8 mouse cellular contexts compared by ENCODE assay signal in the genomic region with DNA sequence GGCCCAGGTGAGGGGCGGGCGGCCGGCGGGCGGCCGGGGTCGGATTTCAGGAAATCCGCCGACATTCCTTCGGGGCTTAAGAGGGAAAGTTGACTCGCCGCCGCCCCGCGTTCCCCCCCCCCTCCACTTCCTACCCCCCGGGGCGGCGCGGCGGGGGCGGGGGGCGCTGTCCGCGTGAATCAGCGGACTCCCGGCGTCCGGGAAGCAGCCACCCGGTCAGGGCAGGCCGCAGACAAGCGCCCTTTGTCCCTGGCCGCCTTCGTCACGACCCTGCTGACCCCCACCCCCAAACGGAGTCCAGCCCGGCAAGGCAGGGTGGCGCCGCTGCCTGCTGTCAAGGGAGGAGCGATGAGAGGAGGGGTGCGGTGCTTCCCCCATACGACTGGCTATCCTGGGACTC. TPM values are rescaled to one million over a fixed set of nuclear protein-coding genes. Genes with fewer than 3 reads are reported as not detected.
DNase-seq lines count a peak whose midpoint lies in the region; ATAC-seq and TF ChIP-seq lines count a peak whose summit lies in the region.

No protein-coding gene starts in this region.

- no peak for TF ChIP-seq POLR2A in thymus, adult 2 months (IDR thresholded peaks at IDR 0.05; ENCODE audit: control insufficient read depth, extremely low read depth, insufficient read depth, low read length, poor library complexity)

- 5% methylated on average over 24 of the region's 41 CpGs for whole genome bisulfite sequencing in thymus, adult 2 months
- under 1% methylated on average over 20 of the region's 41 CpGs for WGBS in limb, embryonic 15.5 days
- 5% methylated on average over 29 of the region's 41 CpGs for WGBS in stomach, postnatal 0 days

- H3K4me1 ChIP-seq in thymus, adult 2 months (replicated peaks; ENCODE audit: control insufficient read depth, insufficient read depth, low read length): peaks cover 31% of the 10 kb centered on the region
- peaks cover 74% of the 10 kb centered on the region for H3K4me1 ChIP-seq in limb, embryonic 15.5 days
- H3K4me1 ChIP-seq in stomach, postnatal 0 days (replicated peaks; ENCODE audit: control insufficient read depth, insufficient read depth): 0 out of 2 replicates have a peak, but pooled peaks cover 4% of the 10 kb centered on the region

- TF ChIP-seq CTCF in thymus, adult 2 months (IDR thresholded peaks at IDR 0.05; ENCODE audit: borderline replicate concordance, control insufficient read depth, extremely low read depth, insufficient read depth, low read length, poor library complexity): no peak
- no peak for TF ChIP-seq CTCF in stomach, postnatal 0 days (IDR thresholded peaks at IDR 0.05; ENCODE audit: low read depth)

- TF ChIP-seq EP300 in stomach, postnatal 0 days (optimal IDR thresholded peaks at IDR 0.05): no peak

- H3K27me3 ChIP-seq in thymus, adult 2 months (ENCODE audit: control insufficient read depth, insufficient read depth, low read length): peaks cover 52% of the 10 kb centered on the region
- peaks cover 96% of the 10 kb centered on the region for H3K27me3 ChIP-seq in limb, embryonic 15.5 days
- H3K27me3 ChIP-seq in stomach, postnatal 0 days (ENCODE audit: control insufficient read depth, insufficient read depth, low read length): peaks cover 46% of the 10 kb centered on the region

- H3K9ac ChIP-seq in limb, embryonic 15.5 days: 0 out of 2 replicates have a peak overlapping the region, but pooled peaks have one; percentile 17
- H3K9ac ChIP-seq in stomach, postnatal 0 days (ENCODE audit: low read length): no peak overlapping the region

- H3K4me2 ChIP-seq in limb, embryonic 15.5 days: peak overlapping the region; percentile 64
- peak overlapping the region; percentile 55 for H3K4me2 ChIP-seq in stomach, postnatal 0 days (replicated peaks; ENCODE audit: low read depth)

- H3K36me3 ChIP-seq in thymus, adult 2 months (ENCODE audit: control insufficient read depth, insufficient read depth, low read length): no peaks in the 10 kb centered on the region
- H3K36me3 ChIP-seq in limb, embryonic 15.5 days: no peaks in the 10 kb centered on the region
- H3K36me3 ChIP-seq in stomach, postnatal 0 days (ENCODE audit: control insufficient read depth, insufficient read depth, low read length): no peaks in the 10 kb centered on the region

- DNase-seq in adrenal gland, postnatal 25 days: peak; percentile 22
- no peak for DNase-seq in adrenal gland, postnatal 10 days
- no peak for DNase-seq in thymus, adult 2 months
- DNase-seq in thymus, postnatal 36 days: no peak
- DNase-seq in stomach, postnatal 0 days (ENCODE audit: low spot score): peak; percentile 28
- no peak for DNase-seq in adrenal gland, postnatal 4 days (ENCODE audit: low spot score in 2 of 2)
- no peak for DNase-seq in left cerebral cortex, adult 18-20 months (ENCODE audit: low spot score in 2 of 2)

- ATAC-seq in limb, embryonic 15.5 days (ENCODE audit: insufficient number of reproducible peaks, low FRiP score, low TSS enrichment, low read depth): no peak
- ATAC-seq in stomach, postnatal 0 days (ENCODE audit: low FRiP score, low TSS enrichment): no peak

- H3K4me3 ChIP-seq in thymus, adult 2 months (ENCODE audit: control insufficient read depth, insufficient read depth, low read length): peak overlapping the region; percentile 24
- peak overlapping the region; percentile 34 for H3K4me3 ChIP-seq in limb, embryonic 15.5 days
- peak overlapping the region; percentile 30 for H3K4me3 ChIP-seq in stomach, postnatal 0 days (ENCODE audit: low read depth, low read length)

- no peak overlapping the region for H3K27ac ChIP-seq in thymus, adult 2 months (ENCODE audit: control insufficient read depth, insufficient read depth, low read length)
- H3K27ac ChIP-seq in limb, embryonic 15.5 days: no peak overlapping the region
- no peak overlapping the region for H3K27ac ChIP-seq in stomach, postnatal 0 days (replicated peaks)

- no peaks in the 10 kb centered on the region for H3K9me3 ChIP-seq in limb, embryonic 15.5 days
- no peaks in the 10 kb centered on the region for H3K9me3 ChIP-seq in stomach, postnatal 0 days (ENCODE audit: control insufficient read depth, low read length)

RNA-seq across cellular contexts. Expression of a gene that starts 2.4 kb away (rescaled TPM):
- total RNA-seq in adrenal gland, postnatal 25 days (2021): 10.1 and 10.2 TPM in 2 replicates
- 1 to 10 TPM; 2.9 to 4.5 TPM for total RNA-seq in adrenal gland, postnatal 10 days (2021)
- 0.39 and 0.73 TPM in 2 replicates for polyA plus RNA-seq in thymus, adult 2 months (2012; rRNA removed)
- polyA plus RNA-seq in limb, embryonic 15.5 days (2015; fragmentation: Nextera tagmentation; extraction: Ambion mirVana): 6.9 and 9.6 TPM in 2 replicates
- 2.4 and 2.8 TPM in 2 replicates for polyA plus RNA-seq in stomach, postnatal 0 days (2015; fragmentation: Nextera tagmentation; extraction: Ambion mirVana)
- total RNA-seq in adrenal gland, postnatal 4 days (2021): 1 to 10 TPM; 3.6 to 5.0 TPM
- total RNA-seq in left cerebral cortex, adult 18-20 months (2021): 100 to 1,000 TPM; 295 to 296 TPM

RNA-seq across cellular contexts. Expression of a gene that starts 3.4 kb away (rescaled TPM):
- total RNA-seq in adrenal gland, postnatal 25 days (2021): 0.18 TPM in 1 of 2 replicates, not detected in the other
- under 1 TPM; 0.21 to 0.42 TPM for total RNA-seq in adrenal gland, postnatal 10 days (2021)
- polyA plus RNA-seq in thymus, adult 2 months (2012; rRNA removed): 0.59 and 0.70 TPM in 2 replicates
- 91.2 and 97.7 TPM in 2 replicates for polyA plus RNA-seq in limb, embryonic 15.5 days (2015; fragmentation: Nextera tagmentation; extraction: Ambion mirVana)
- polyA plus RNA-seq in stomach, postnatal 0 days (2015; fragmentation: Nextera tagmentation; extraction: Ambion mirVana): 5.8 and 6.5 TPM in 2 replicates
- under 1 TPM in 1 of 2 experiments, not detected in 1; 0.45 TPM for total RNA-seq in adrenal gland, postnatal 4 days (2021)
- total RNA-seq in left cerebral cortex, adult 18-20 months (2021): 1 to 10 TPM; 1.5 to 2.8 TPM

RNA-seq across cellular contexts. Expression of a gene that starts 12.8 kb away (rescaled TPM):
- total RNA-seq in adrenal gland, postnatal 25 days (2021): 22.3 and 24.9 TPM in 2 replicates
- 10 to 100 TPM; 14.0 to 15.1 TPM for total RNA-seq in adrenal gland, postnatal 10 days (2021)
- 43.1 and 44.6 TPM in 2 replicates for polyA plus RNA-seq in thymus, adult 2 months (2012; rRNA removed)
- 27.9 and 28.2 TPM in 2 replicates for polyA plus RNA-seq in limb, embryonic 15.5 days (2015; fragmentation: Nextera tagmentation; extraction: Ambion mirVana)
- 10.4 and 12.4 TPM in 2 replicates for polyA plus RNA-seq in stomach, postnatal 0 days (2015; fragmentation: Nextera tagmentation; extraction: Ambion mirVana)
- 10 to 100 TPM; 18.7 to 20.4 TPM for total RNA-seq in adrenal gland, postnatal 4 days (2021)
- total RNA-seq in left cerebral cortex, adult 18-20 months (2021): 10 to 100 TPM; 43.7 to 44.4 TPM

RNA-seq across cellular contexts. Expression of a gene that starts 17.0 kb away (rescaled TPM):
- total RNA-seq in adrenal gland, postnatal 25 days (2021): 141 and 158 TPM in 2 replicates
- total RNA-seq in adrenal gland, postnatal 10 days (2021): 100 to 1,000 TPM; 121 to 130 TPM
- polyA plus RNA-seq in thymus, adult 2 months (2012; rRNA removed): 196 and 227 TPM in 2 replicates
- 136 and 149 TPM in 2 replicates for polyA plus RNA-seq in limb, embryonic 15.5 days (2015; fragmentation: Nextera tagmentation; extraction: Ambion mirVana)
- polyA plus RNA-seq in stomach, postnatal 0 days (2015; fragmentation: Nextera tagmentation; extraction: Ambion mirVana): 119 and 122 TPM in 2 replicates
- total RNA-seq in adrenal gland, postnatal 4 days (2021): 100 to 1,000 TPM; 105 to 109 TPM
- 100 to 1,000 TPM; 118 to 122 TPM for total RNA-seq in left cerebral cortex, adult 18-20 months (2021)

RNA-seq across cellular contexts. Expression of a gene that starts 21.0 kb away (rescaled TPM):
- total RNA-seq in adrenal gland, postnatal 25 days (2021): 1,380 and 1,587 TPM in 2 replicates
- total RNA-seq in adrenal gland, postnatal 10 days (2021): 1,000 to 10,000 TPM; 1,751 to 1,916 TPM
- polyA plus RNA-seq in thymus, adult 2 months (2012; rRNA removed): 731 and 765 TPM in 2 replicates
- polyA plus RNA-seq in limb, embryonic 15.5 days (2015; fragmentation: Nextera tagmentation; extraction: Ambion mirVana): 859 and 940 TPM in 2 replicates
- 951 and 966 TPM in 2 replicates for polyA plus RNA-seq in stomach, postnatal 0 days (2015; fragmentation: Nextera tagmentation; extraction: Ambion mirVana)
- total RNA-seq in adrenal gland, postnatal 4 days (2021): 1,000 to 10,000 TPM; 1,529 to 1,618 TPM
- total RNA-seq in left cerebral cortex, adult 18-20 months (2021): 100 to 1,000 TPM; 924 to 953 TPM

Comparison
In these comparisons a context has a peak if more than half of its experiments do, and no peak if none do; other contexts are left out.
1. DNase-seq: peak in adrenal gland, postnatal 25 days (single experiment) and stomach, postnatal 0 days (single experiment); none in adrenal gland, postnatal 10 days (single experiment), thymus, adult 2 months (single experiment), thymus, postnatal 36 days (0 of 2), adrenal gland, postnatal 4 days (0 of 2) and left cerebral cortex, adult 18-20 months (0 of 2).
2. RNA of a gene that starts 2.4 kb away (total RNA-seq): 295 to 296 TPM in left cerebral cortex, adult 18-20 months; 10.1 to 10.2 TPM in adrenal gland, postnatal 25 days, 3.6 to 5.0 TPM in adrenal gland, postnatal 4 days and 2.9 to 4.5 TPM in adrenal gland, postnatal 10 days; every median in the first group is over 10 times any median in the second.
3. Peak in every context shown above with its lines, with median percentiles within 50 percentile points of each other: H3K4me3 ChIP-seq.